ENCODE assay signal across 22 mouse cellular contexts in genomic region chr4:142677426-142677825, GRCm38 (mm10).
DNase-seq lines count a peak whose midpoint lies in the region; ATAC-seq and TF ChIP-seq lines count a peak whose summit lies in the region.
"Had no signal": no experiment of that assay in that cellular context is flagged by ENCODE, and none has a peak within 500 bp of the region (broad histone marks: within the 10 kb centered on the region; RNA-seq: fewer than 3 reads in every experiment).

No protein-coding gene starts in this region.

- H3K36me3 ChIP-seq in limb, embryonic 14.5 days (ENCODE audit: control insufficient read depth, insufficient read depth, low read length), result no peaks in the 10 kb centered on the region
- H3K36me3 ChIP-seq in limb, embryonic 10.5 days, result no peaks in the 10 kb centered on the region
- H3K36me3 ChIP-seq: forebrain, embryonic 12.5 days; limb, embryonic 13.5 days; midbrain, embryonic 10.5 days had no signal

- no peaks in the 10 kb centered on the region for H3K27me3 ChIP-seq in limb, embryonic 14.5 days (ENCODE audit: control insufficient read depth, insufficient read depth, low read length)
- H3K27me3 ChIP-seq in limb, embryonic 10.5 days (ENCODE audit: low read depth, poor library complexity, severe bottlenecking), result no peaks in the 10 kb centered on the region
- H3K27me3 ChIP-seq: forebrain, embryonic 12.5 days; limb, embryonic 13.5 days; Patski had no signal

- ATAC-seq in limb, embryonic 14.5 days (ENCODE audit: low FRiP score, low read depth), result no peak
- ATAC-seq: CD4-positive, CD25-positive, alpha-beta regulatory T cell, adult 4 months; Patski had no signal

- H3K9ac ChIP-seq in limb, embryonic 14.5 days (ENCODE audit: low read depth, low read length, severe bottlenecking), result no peak overlapping the region
- H3K9ac ChIP-seq: forebrain, embryonic 12.5 days; hindbrain, embryonic 14.5 days; limb, embryonic 13.5 days; liver, embryonic 14.5 days had no signal

- peak; percentile 14 for DNase-seq in adrenal gland, postnatal 14 days
- DNase-seq in adrenal gland, postnatal 25 days, result no peak
- peak; percentile 45 for DNase-seq in limb, embryonic 14.5 days (ENCODE audit: low spot score)
- DNase-seq in limb, embryonic 10.5 days (ENCODE audit: low spot score), result no peak
- peak; percentile 6 for DNase-seq in gonadal fat pad, adult 2 months (ENCODE audit: low read depth)
- peak; percentile 75 for DNase-seq in skeletal muscle tissue, adult 2 months (ENCODE audit: low read depth, low spot score)
- DNase-seq in left cerebral cortex, postnatal 4 days, result no peak
- DNase-seq: adrenal gland, postnatal 36 days; cerebellum, adult 11-12 months; kidney, postnatal 36 days; layer of hippocampus, adult 9-11 months; right cerebral cortex, postnatal 14 days; thymus, postnatal 14 days had no signal

- 67% methylated on average over 4 of the region's 4 CpGs for WGBS in limb, embryonic 14.5 days
- WGBS in limb, embryonic 10.5 days, result 93% methylated on average over 4 of the region's 4 CpGs

- H3K4me2 ChIP-seq in limb, embryonic 14.5 days (replicated peaks; ENCODE audit: low read depth, low read length, severe bottlenecking), result no peak overlapping the region
- H3K4me2 ChIP-seq: forebrain, embryonic 12.5 days; hindbrain, embryonic 14.5 days; limb, embryonic 13.5 days had no signal

- peaks cover 6% of the 10 kb centered on the region for H3K4me1 ChIP-seq in limb, embryonic 14.5 days (ENCODE audit: control insufficient read depth, insufficient read depth, low read length)
- peaks cover 5% of the 10 kb centered on the region; the same call in 1 of the 2 replicates for H3K4me1 ChIP-seq in limb, embryonic 10.5 days
- H3K4me1 ChIP-seq: forebrain, embryonic 12.5 days; midbrain, embryonic 10.5 days had no signal

- H3K27ac ChIP-seq in limb, embryonic 14.5 days (replicated peaks; ENCODE audit: low read depth, low read length), result no peak overlapping the region
- no peak overlapping the region for H3K27ac ChIP-seq in limb, embryonic 10.5 days
- H3K27ac ChIP-seq: forebrain, embryonic 12.5 days; hindbrain, embryonic 14.5 days; left cerebral cortex, adult 2 months; limb, embryonic 13.5 days; liver, embryonic 14.5 days; macrophage; midbrain, embryonic 10.5 days had no signal

- intact Hi-C loops in left cerebral cortex, postnatal 4 days (cut with DNase I), result no loop called here

- H3K4me3 ChIP-seq in limb, embryonic 14.5 days (replicated peaks; ENCODE audit: low read length), result no peak overlapping the region
- no peak overlapping the region for H3K4me3 ChIP-seq in limb, embryonic 10.5 days
- H3K4me3 ChIP-seq: forebrain, embryonic 12.5 days; left cerebral cortex, adult 2 months; limb, embryonic 13.5 days; midbrain, embryonic 10.5 days had no signal

- H3K9me3 ChIP-seq in limb, embryonic 14.5 days (ENCODE audit: control insufficient read depth, low read length), result no peaks in the 10 kb centered on the region
- H3K9me3 ChIP-seq in limb, embryonic 10.5 days (replicated peaks), result no peaks in the 10 kb centered on the region
- H3K9me3 ChIP-seq: forebrain, embryonic 12.5 days; limb, embryonic 13.5 days; midbrain, embryonic 10.5 days had no signal

- no peak for TF ChIP-seq POLR2A in limb, embryonic 14.5 days (IDR thresholded peaks at IDR 0.05; ENCODE audit: borderline replicate concordance, extremely low read depth, insufficient read depth, insufficient read length)

Comparison
In these comparisons a context has a peak if more than half of its experiments do, and no peak if none do; other contexts are left out.
1. DNase-seq: peak in adrenal gland, postnatal 14 days (single experiment), limb, embryonic 14.5 days (single experiment), gonadal fat pad, adult 2 months (single experiment) and skeletal muscle tissue, adult 2 months (single experiment); none in adrenal gland, postnatal 25 days (single experiment), limb, embryonic 10.5 days (single experiment) and left cerebral cortex, postnatal 4 days (single experiment).